Mouse (Mus musculus): ENCODE data around the gene Zfp326.

- TF ChIP-seq POLR2A (IDR thresholded peaks at IDR 0.05; ENCODE audit: low read depth, low read length) (no peak), CTCF (conservative IDR thresholded peaks at IDR 0.05; ENCODE audit: insufficient read depth, insufficient read length, low read depth, low read length) (no peak)
Observed at GRCm38 (mm10) chr5:105922818-105923487, 46.6 kb downstream of the Zfp326 start.
